Mouse (Mus musculus): Measurements from ENCODE around the gene Cmtm6. TPM values are rescaled to one million over a fixed set of nuclear protein-coding genes. Genes with fewer than 3 reads are reported as not detected.
A peak's percentile ranks its signal among the peaks of the same experiment; 100 is the strongest.
"Not testable (repeated sequence)": the region's sequence is repeated elsewhere in the genome, so short reads cannot be mapped to it uniquely, and the experiment has no call there.

The Cmtm6 gene
- polyA plus RNA-seq (2012; rRNA removed) = 14.0 and 14.2 TPM in 2 replicates

- TF ChIP-seq CTCF (IDR thresholded peaks at IDR 0.05; ENCODE audit: borderline replicate concordance, extremely low read depth, insufficient read depth, insufficient read length) = peak; percentile 35; the same call in 1 of the 2 replicates
- TF ChIP-seq POLR2A (IDR thresholded peaks at IDR 0.05; ENCODE audit: borderline replicate concordance, extremely low read depth, insufficient read depth, insufficient read length, poor library complexity, severe bottlenecking) = no peak
- peak; percentile 97 for DNase-seq (ENCODE audit: low read depth)
Measured at GRCm38 (mm10) chr9:114731011-114731755, at the start of gene Cmtm6. TSS of gene Cmtm6 (plus strand) at chr9:114731116.

GRCm38 (mm10) chr9:114682193-114682592, 48.7 kb upstream of the Cmtm6 start:
- no peak for TF ChIP-seq CTCF (IDR thresholded peaks at IDR 0.05; ENCODE audit: borderline replicate concordance, extremely low read depth, insufficient read depth, insufficient read length)
- TF ChIP-seq POLR2A (IDR thresholded peaks at IDR 0.05; ENCODE audit: borderline replicate concordance, extremely low read depth, insufficient read depth, insufficient read length, poor library complexity, severe bottlenecking) = no peak
- DNase-seq (ENCODE audit: low read depth) = no peak

DNA sequence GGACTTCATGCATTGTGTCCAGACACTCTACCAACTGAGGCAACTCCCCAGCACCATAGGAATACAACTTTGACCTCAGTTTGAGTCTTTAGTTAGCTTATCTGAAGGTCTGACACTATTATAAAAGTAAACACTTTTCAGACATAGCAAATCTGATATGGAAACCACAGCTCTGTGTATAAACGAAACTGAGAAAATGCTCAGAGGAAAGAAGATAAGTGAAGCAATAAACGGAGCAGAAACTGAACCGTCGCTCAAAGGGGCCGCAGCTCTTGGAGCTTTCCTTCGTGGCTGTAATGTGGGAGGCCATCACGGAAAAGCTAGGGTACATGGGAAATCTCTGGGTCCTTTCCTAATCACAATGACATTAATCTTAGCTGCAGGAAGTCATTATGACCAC, 44.7 kb upstream of the Cmtm6 start:
- no peak for TF ChIP-seq POLR2A (IDR thresholded peaks at IDR 0.05; ENCODE audit: borderline replicate concordance, extremely low read depth, insufficient read depth, insufficient read length, poor library complexity, severe bottlenecking)
- TF ChIP-seq CTCF (IDR thresholded peaks at IDR 0.05; ENCODE audit: borderline replicate concordance, extremely low read depth, insufficient read depth, insufficient read length) = no peak
- DNase-seq (ENCODE audit: low read depth) = no peak

- TF ChIP-seq CTCF (IDR thresholded peaks at IDR 0.05; ENCODE audit: borderline replicate concordance, extremely low read depth, insufficient read depth, insufficient read length) = no peak
- no peak for TF ChIP-seq POLR2A (IDR thresholded peaks at IDR 0.05; ENCODE audit: borderline replicate concordance, extremely low read depth, insufficient read depth, insufficient read length, poor library complexity, severe bottlenecking)
- no peak for DNase-seq (ENCODE audit: low read depth)
Measured at GRCm38 (mm10) chr9:114687639-114688038, 43.3 kb upstream of the Cmtm6 start.

GRCm38 (mm10) chr9:114688252-114688952, 42.5 kb upstream of the Cmtm6 start, which contains the start of gene Dync1li1:
TSS of gene Dync1li1 (plus strand) at chr9:114688790.
- TF ChIP-seq POLR2A (IDR thresholded peaks at IDR 0.05; ENCODE audit: borderline replicate concordance, extremely low read depth, insufficient read depth, insufficient read length, poor library complexity, severe bottlenecking) (peak; percentile 65; the same call in 1 of the 2 replicates), CTCF (IDR thresholded peaks at IDR 0.05; ENCODE audit: borderline replicate concordance, extremely low read depth, insufficient read depth, insufficient read length) (no peak)

GRCm38 (mm10) chr9:114688953-114689407, 41.9 kb upstream of the Cmtm6 start:
- TF ChIP-seq CTCF (IDR thresholded peaks at IDR 0.05; ENCODE audit: borderline replicate concordance, extremely low read depth, insufficient read depth, insufficient read length) (no peak), POLR2A (IDR thresholded peaks at IDR 0.05; ENCODE audit: borderline replicate concordance, extremely low read depth, insufficient read depth, insufficient read length, poor library complexity, severe bottlenecking) (no peak)
- peak; percentile 71 for DNase-seq (ENCODE audit: low read depth)

More at GRCm38 (mm10) chr9:114688252-114688952, 42.5 kb upstream of the Cmtm6 start, which contains the start of gene Dync1li1:
- peak; percentile 99 for DNase-seq (ENCODE audit: low read depth)

GRCm38 (mm10) chr9:114690119-114690601, 40.8 kb upstream of the Cmtm6 start:
- peak; percentile 18 for DNase-seq (ENCODE audit: low read depth)
- TF ChIP-seq POLR2A (IDR thresholded peaks at IDR 0.05; ENCODE audit: borderline replicate concordance, extremely low read depth, insufficient read depth, insufficient read length, poor library complexity, severe bottlenecking) (no peak), CTCF (IDR thresholded peaks at IDR 0.05; ENCODE audit: borderline replicate concordance, extremely low read depth, insufficient read depth, insufficient read length) (no peak)

DNA sequence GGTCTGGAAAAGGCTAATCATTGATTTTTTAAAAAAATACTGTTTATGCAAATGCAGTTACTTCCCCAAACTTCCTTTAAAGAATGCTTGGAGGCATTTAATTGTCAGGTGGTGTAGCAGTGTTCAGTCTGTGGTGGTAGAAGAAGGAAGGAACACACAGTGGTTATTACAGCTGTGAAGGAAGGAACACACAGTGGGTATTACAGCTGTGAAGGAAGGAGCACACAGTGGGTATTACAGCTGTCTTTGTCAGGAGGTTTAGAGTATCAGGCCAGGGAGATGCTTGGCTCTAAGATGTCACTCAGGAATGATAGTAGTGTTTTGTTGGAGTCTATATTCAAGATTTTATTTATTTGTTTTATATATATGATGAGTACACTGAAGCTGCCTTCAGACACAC, 39.8 kb upstream of the Cmtm6 start:
- TF ChIP-seq CTCF (IDR thresholded peaks at IDR 0.05; ENCODE audit: borderline replicate concordance, extremely low read depth, insufficient read depth, insufficient read length) = no peak
- TF ChIP-seq POLR2A (IDR thresholded peaks at IDR 0.05; ENCODE audit: borderline replicate concordance, extremely low read depth, insufficient read depth, insufficient read length, poor library complexity, severe bottlenecking) = no peak
- DNase-seq (ENCODE audit: low read depth) = no peak

DNA sequence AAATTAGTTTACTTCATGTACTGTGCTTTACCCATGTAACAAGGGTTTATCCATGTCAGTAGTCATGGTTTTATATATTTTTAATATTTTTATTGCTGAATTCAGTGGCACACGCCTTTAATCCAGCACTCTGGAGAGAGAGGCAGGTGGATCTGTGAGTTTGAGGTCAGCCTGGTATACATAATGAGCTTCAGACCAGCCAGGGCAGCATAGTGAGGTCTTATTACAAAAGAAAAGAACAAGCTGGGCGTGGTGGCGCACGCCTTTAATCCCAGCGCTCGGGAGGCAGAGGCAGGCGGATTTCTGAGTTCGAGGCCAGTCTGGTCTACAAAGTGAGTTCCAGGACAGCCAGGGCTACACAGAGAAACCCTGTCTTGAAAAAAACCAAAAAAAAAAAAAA, 35.3 kb upstream of the Cmtm6 start:
- DNase-seq (ENCODE audit: low read depth) = not testable (repeated sequence)

- no peak for TF ChIP-seq POLR2A (IDR thresholded peaks at IDR 0.05; ENCODE audit: borderline replicate concordance, extremely low read depth, insufficient read depth, insufficient read length, poor library complexity, severe bottlenecking)
- no peak for TF ChIP-seq CTCF (IDR thresholded peaks at IDR 0.05; ENCODE audit: borderline replicate concordance, extremely low read depth, insufficient read depth, insufficient read length)
Measured at GRCm38 (mm10) chr9:114697072-114697471, 33.8 kb upstream of the Cmtm6 start.

GRCm38 (mm10) chr9:114697926-114698325, 33.0 kb upstream of the Cmtm6 start:
- TF ChIP-seq POLR2A (IDR thresholded peaks at IDR 0.05; ENCODE audit: borderline replicate concordance, extremely low read depth, insufficient read depth, insufficient read length, poor library complexity, severe bottlenecking) (no peak), CTCF (IDR thresholded peaks at IDR 0.05; ENCODE audit: borderline replicate concordance, extremely low read depth, insufficient read depth, insufficient read length) (no peak)
- peak; percentile 9 for DNase-seq (ENCODE audit: low read depth)

More at GRCm38 (mm10) chr9:114697072-114697471, 33.8 kb upstream of the Cmtm6 start:
- DNase-seq (ENCODE audit: low read depth) = no peak

All from brain, embryonic 14.5 days (tissue).